Mouse (Mus musculus) thymus, adult 2 months (tissue): ENCODE results near the gene Mafg. TPM values are rescaled to one million over a fixed set of nuclear protein-coding genes. Genes with fewer than 3 reads are reported as not detected.
A peak's percentile ranks its signal among the peaks of the same experiment; 100 is the strongest.

Experiments used
- DNase-seq: peaks from one replicate; pipeline ENCODE4 v3.0.0; 2021
- H3K27ac ChIP-seq: fragments of 200-500 bp; 2 replicates; pipeline ENCODE4 v1.5.1; 2012; ENCODE audit warnings: low read length, control low read depth; ENCODE audit not compliant: control insufficient read depth, insufficient read depth
- H3K27me3 ChIP-seq: fragments of 200-500 bp; 2 replicates; pipeline ENCODE4 v1.6.1; 2012; ENCODE audit warnings: mild to moderate bottlenecking, low read length, moderate library complexity, mixed read lengths; ENCODE audit not compliant: control insufficient read depth, insufficient read depth
- H3K36me3 ChIP-seq: fragments of 200-500 bp; 2 replicates; pipeline ENCODE4 v1.6.1; 2012; ENCODE audit warnings: mild to moderate bottlenecking, low read length, moderate library complexity; ENCODE audit not compliant: control insufficient read depth, insufficient read depth
- H3K4me1 ChIP-seq: fragments of 200-500 bp; replicated peaks from 2 replicates; pipeline ENCODE4 v1.6.1; 2012; ENCODE audit warnings: low read length; ENCODE audit not compliant: control insufficient read depth, insufficient read depth
- H3K4me3 ChIP-seq: fragments of 200-500 bp; 2 replicates; pipeline ENCODE4 v1.5.1; 2012; ENCODE audit warnings: mild to moderate bottlenecking, low read length, control low read depth, moderate library complexity; ENCODE audit not compliant: control insufficient read depth, insufficient read depth
- CTCF ChIP-seq: fragments of 200-500 bp; IDR thresholded peaks from 2 replicates; pipeline ENCODE4 v1.5.1; 2012; ENCODE audit warnings: mild to moderate bottlenecking, control low read depth, low read length, moderate library complexity, borderline replicate concordance; ENCODE audit not compliant: control insufficient read depth, poor library complexity, insufficient read depth; ENCODE audit errors: extremely low read depth
- POLR2A ChIP-seq: fragments of 200-500 bp; IDR thresholded peaks from 2 replicates; pipeline ENCODE4 v1.6.1; 2012; ENCODE audit warnings: mild to moderate bottlenecking, low read length, control low read depth, moderate library complexity; ENCODE audit not compliant: control insufficient read depth, poor library complexity, insufficient read depth; ENCODE audit errors: extremely low read depth
- WGBS: fragments of 180-500 bp; shearing (Covaris S2); methylation state at CpG from one replicate; pipeline ENCODE4 v1.1.7; 2018; 5-methylcytosine and 5-hydroxymethylcytosine counted together
- polyA plus RNA-seq: library from polyadenylated mRNA; depleted of rRNA; stranded (reverse); fragments of >200 nt; gene quantifications from 2 replicates; pipeline ENCODE4 v1.2.3, GENCODE M21; 2012

Gene Mafg
- polyA plus RNA-seq, 1 experiment = 35.5 TPM

DNA sequence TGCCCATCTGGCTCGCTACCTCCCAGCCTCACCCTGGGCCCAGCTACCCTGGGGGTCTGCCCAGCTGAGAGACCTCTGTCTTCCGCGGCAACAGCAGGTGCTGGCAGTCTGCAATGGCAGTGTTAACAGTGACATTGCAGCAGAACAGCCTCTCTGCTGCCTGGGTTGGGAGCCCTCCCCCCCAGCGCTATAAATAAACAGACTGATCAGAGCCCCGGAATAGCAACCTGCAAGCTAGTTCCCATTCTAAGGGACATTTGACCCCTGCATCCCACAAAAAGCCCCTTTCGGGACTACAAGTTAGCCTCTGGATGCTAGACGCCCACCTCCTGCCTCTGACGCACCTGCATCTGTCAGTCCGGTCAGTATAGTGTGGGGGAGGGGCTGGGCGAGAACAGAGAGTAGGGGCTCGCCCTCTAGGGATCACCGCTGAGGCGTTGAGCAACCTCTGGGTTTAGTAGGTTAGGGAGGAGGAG is 14.6 kb upstream of the Mafg start, which contains the start of gene Myadml2:
TSS of gene Myadml2 (minus strand) at position 158 of the 476 bp plus-strand sequence.
- H3K36me3 ChIP-seq = no peaks in the 10 kb centered on the region
- TF ChIP-seq POLR2A (no peak), CTCF (no peak)
- peak; percentile 40 for DNase-seq
- peaks cover 14% of the 10 kb centered on the region for H3K4me1 ChIP-seq
- 0 out of 2 replicates have a peak within 1 kb of the TSS, but pooled peaks have one; percentile 34 for H3K27ac ChIP-seq
- 5% methylated on average over 13 of the region's 13 CpGs for WGBS
- peak within 1 kb of the TSS; percentile 46 for H3K4me3 ChIP-seq
- H3K27me3 ChIP-seq = no peaks in the 10 kb centered on the region

DNA sequence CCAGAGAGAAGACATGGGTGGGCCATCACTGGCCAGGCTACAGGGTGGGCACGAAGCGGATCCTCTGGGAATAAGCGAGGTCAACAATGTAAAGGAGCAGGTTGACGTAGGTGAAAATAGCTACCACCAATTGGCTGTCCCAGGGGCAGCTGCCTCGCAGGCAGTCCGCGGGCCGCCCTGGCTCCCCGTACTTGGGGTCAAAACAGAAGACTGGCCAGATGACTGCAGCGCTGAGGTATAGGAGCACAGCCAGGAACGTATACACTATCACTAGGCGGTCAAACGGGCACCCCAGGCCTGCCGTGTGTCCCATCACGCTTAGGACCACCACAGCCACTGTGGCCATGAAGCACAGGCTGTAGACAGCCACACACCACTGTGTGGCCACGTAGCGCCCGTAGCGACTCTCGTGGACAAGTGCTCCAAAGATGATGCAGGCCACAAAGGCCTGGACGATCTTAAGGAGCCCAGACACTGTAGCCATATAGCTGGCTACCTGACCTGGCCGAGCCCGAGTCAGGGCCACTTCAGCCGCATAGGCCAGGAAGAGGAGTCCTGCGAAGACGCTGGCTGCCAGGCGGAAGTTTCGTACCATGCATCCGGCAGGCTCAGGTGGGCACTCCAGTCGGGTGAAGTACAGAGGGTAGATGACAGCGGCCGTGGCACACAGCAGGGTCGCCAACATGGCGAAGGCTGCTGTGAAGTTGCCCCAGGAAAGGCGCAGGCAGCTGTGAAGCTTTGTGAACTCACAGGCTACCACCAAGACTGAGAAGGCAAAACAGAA is 13.8 kb upstream of the Mafg start:
- Histone ChIP-seq H3K27me3 (no peaks in the 10 kb centered on the region; the same call in 1 of the 2 replicates), H3K27ac (0 out of 2 replicates have a peak overlapping the region, but pooled peaks have one; percentile 26), H3K4me3 (peak overlapping the region; percentile 46), H3K4me1 (peaks cover 22% of the 10 kb centered on the region), H3K36me3 (no peaks in the 10 kb centered on the region)
- TF ChIP-seq POLR2A (no peak), CTCF (no peak)
- no peak for DNase-seq
- WGBS = 93% methylated on average over 35 of the region's 35 CpGs

DNA sequence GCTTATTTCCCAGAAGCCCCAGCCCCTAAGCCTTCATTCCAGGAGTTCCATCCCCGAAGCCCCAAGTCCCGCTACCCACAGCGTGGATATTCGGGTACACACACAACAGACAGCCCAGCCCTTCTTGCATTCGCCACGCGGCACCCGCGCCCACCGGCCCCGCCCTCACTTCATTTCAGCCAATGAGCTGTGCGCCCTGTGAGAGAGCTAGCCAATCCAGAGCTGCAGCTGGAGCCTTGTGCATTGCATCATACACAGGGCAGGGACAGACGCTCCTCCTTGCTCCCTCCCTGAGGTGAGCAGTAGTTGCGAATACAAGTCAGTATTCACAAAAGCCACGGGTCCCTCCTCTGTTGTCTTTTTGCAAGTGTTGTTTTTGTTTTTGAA is 10.2 kb upstream of the Mafg start, which contains the start of gene Pycr1:
TSS of gene Pycr1 (minus strand) at position 169 of the 387 bp plus-strand sequence.
- WGBS = under 1% methylated on average over 15 of the region's 15 CpGs
- peaks cover 30% of the 10 kb centered on the region for H3K4me1 ChIP-seq
- no peaks in the 10 kb centered on the region; the same call in 1 of the 2 replicates for H3K27me3 ChIP-seq
- H3K36me3 ChIP-seq = no peaks in the 10 kb centered on the region
- no peak within 1 kb of the TSS for H3K27ac ChIP-seq
- TF ChIP-seq POLR2A (no peak), CTCF (0 out of 2 replicates have a peak, but pooled peaks have one; percentile 36)
- peak within 1 kb of the TSS; percentile 32 for H3K4me3 ChIP-seq
- peak; percentile 97 for DNase-seq

- 2% methylated on average over 18 of the region's 18 CpGs for WGBS
- Histone ChIP-seq H3K36me3 (no peaks in the 10 kb centered on the region), H3K4me3 (peak overlapping the region; percentile 32), H3K27me3 (no peaks in the 10 kb centered on the region; the same call in 1 of the 2 replicates), H3K27ac (no peak overlapping the region), H3K4me1 (peaks cover 27% of the 10 kb centered on the region)
- TF ChIP-seq CTCF (no peak), POLR2A (no peak)
- DNase-seq = peak; percentile 34
These were observed 9.7 kb upstream of the Mafg start for GRCm38 (mm10) chr11:120642939-120643600.

- H3K4me1 ChIP-seq = peaks cover 19% of the 10 kb centered on the region
- no peak for DNase-seq
- H3K27me3 ChIP-seq = no peaks in the 10 kb centered on the region; the same call in 1 of the 2 replicates
- no peak overlapping the region for H3K4me3 ChIP-seq
- H3K27ac ChIP-seq = no peak overlapping the region
- 43% methylated on average over 8 of the region's 8 CpGs for WGBS
- TF ChIP-seq POLR2A (no peak), CTCF (no peak)
- no peaks in the 10 kb centered on the region for H3K36me3 ChIP-seq
These were observed 8.5 kb upstream of the Mafg start for GRCm38 (mm10) chr11:120641869-120642268.

- TF ChIP-seq POLR2A (no peak), CTCF (no peak)
- 91% methylated on average over 9 of the region's 9 CpGs for WGBS
- no peak overlapping the region for H3K27ac ChIP-seq
- no peak for DNase-seq
- H3K36me3 ChIP-seq = no peaks in the 10 kb centered on the region
- no peaks in the 10 kb centered on the region; the same call in 1 of the 2 replicates for H3K27me3 ChIP-seq
- H3K4me3 ChIP-seq = no peak overlapping the region
- H3K4me1 ChIP-seq = peaks cover 19% of the 10 kb centered on the region
These were observed 7.9 kb upstream of the Mafg start for GRCm38 (mm10) chr11:120641255-120641654.
